Mouse (Mus musculus) ES-E14 (cell line): ENCODE results near the gene Knop1.
A peak's percentile ranks its signal among the peaks of the same experiment; 100 is the strongest.

Source experiments
- CHD2 ChIP-seq: IDR thresholded peaks from 2 replicates; pipeline ENCODE4 v1.6.1; 2014; ENCODE audit warnings: mild to moderate bottlenecking, low read depth, low read length, inconsistent platforms
- ZC3H11A ChIP-seq: IDR thresholded peaks from 2 replicates; pipeline ENCODE4 v1.6.1; 2012; ENCODE audit warnings: low read depth, mild to moderate bottlenecking, inconsistent platforms, low read length, borderline replicate concordance

DNA sequence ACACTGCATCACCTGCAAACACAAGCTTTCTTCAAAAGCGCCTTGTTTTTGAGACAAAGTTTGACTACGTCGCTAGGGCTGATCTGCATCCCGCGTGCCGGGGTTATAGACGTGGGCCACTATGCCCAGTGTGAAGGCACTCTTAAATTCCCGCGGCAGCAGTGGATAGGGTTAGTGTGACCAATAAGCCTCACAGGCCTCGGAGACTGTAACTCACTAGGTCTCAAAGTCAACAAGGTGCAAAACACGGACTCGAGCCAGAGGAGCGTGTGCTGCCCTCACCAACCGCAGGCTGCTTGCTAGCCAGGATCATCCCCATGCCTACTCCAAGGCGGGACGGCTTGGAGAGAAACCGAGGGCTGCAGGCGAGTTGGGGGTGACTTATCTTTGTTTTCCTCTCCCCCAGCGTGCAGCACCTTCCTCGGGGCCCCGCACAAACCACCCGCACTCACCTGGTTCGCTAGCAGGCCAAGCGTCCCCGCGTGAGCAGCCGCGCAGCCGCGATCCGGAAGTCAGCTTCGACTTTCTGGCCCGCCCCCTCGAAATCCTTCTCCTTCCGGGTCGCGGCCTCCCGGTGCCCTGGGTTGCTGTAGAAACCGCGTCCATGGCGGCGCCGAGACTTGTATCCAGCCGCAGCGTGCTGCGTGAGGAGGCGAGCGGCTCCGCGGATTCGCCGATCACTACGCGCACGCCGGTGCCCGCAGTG is 730 bp downstream of the Knop1 start, which contains the start of gene Iqck:
- TF ChIP-seq ZC3H11A (no peak), CHD2 (peak; percentile 76; the same call in 1 of the 2 replicates)
